Mouse (Mus musculus): ENCODE results near the gene Gpr108.

Gpr108 gene

GRCm38 (mm10) chr17:57267556-57268126 is 19.4 kb upstream of the Gpr108 start:
- no peak for DNase-seq

- DNase-seq = peak; percentile 94
These were observed 17.0 kb upstream of the Gpr108 start for GRCm38 (mm10) chr17:57264972-57265945.

- DNase-seq = no peak
These were observed 15.9 kb upstream of the Gpr108 start for GRCm38 (mm10) chr17:57264164-57264563.

DNA sequence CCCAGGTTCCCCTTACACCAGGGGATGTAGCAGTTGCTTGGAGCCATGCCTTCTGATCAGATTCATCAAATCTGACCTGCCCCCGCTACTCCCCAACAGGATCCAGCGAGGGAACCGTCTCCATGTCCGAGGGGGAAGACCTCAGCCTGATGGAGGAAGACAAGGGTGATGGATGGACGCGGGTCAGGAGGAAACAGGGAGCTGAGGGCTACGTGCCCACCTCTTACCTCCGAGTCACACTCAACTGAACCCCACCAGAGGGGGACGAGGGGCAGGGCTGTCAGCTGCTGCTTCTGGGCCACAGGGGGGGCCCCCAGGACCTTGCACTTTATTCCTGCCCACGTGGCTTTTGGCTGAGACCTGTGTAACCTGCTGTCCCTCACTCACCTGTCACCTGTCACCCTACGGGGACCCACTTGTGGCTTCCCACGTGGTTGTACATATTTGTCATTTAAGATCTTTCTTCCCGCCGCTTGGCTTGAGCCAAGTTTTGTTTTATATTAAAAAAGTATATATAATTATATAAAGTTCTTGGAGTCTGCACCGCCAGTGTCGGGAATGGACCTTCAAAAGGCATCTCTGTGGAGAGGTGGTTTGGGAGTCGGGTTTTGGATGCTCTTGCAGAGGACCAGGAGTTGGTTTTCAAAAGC is 14.8 kb upstream of the Gpr108 start:
- no peak for DNase-seq

DNA sequence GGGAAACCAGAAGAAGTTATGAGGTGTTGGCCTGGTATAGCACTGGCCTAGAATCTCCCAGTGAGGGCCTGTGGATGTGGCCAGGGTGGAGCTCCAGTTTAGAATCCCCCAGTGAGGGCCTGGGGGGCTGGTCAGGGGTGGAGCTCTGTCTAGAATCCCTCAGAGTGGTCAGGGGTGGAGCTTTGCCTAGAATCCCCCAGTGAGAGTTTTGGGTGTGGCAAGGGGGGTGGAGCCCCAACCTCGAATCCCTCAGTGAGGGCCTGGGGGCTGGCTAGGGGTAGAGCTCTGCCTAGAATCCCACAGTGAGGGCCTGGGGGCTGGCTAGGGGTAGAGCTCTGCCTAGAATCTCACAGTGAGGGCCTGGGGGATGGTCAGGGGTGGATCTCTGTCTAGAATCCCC is 13.6 kb upstream of the Gpr108 start:
- no peak for DNase-seq

DNA sequence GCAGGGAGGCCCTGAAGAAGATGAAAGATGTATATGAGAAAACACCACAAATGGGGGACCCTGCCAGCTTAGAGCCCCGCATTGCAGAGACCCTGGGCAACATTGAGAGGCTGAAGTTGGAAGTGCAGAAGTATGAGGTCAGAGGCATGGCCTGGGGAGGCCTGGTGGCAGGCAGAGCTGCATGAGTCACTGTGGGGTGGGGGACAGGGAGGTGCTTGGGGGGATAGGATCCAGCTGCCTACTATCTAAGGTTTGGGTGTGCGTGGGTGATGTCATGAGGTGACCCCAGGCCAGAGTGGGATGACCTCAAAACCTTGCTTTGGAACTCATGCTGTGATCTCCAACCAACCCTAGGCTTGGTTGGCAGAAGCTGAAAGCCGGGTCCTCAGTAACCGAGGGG is 13.0 kb upstream of the Gpr108 start:
- DNase-seq = no peak

GRCm38 (mm10) chr17:57260351-57260750 is 12.1 kb upstream of the Gpr108 start:
- DNase-seq = no peak

- no peak for DNase-seq
These were observed 11.5 kb upstream of the Gpr108 start for GRCm38 (mm10) chr17:57259742-57260141.

GRCm38 (mm10) chr17:57258191-57258590 is 9.9 kb upstream of the Gpr108 start:
- no peak for DNase-seq

DNA sequence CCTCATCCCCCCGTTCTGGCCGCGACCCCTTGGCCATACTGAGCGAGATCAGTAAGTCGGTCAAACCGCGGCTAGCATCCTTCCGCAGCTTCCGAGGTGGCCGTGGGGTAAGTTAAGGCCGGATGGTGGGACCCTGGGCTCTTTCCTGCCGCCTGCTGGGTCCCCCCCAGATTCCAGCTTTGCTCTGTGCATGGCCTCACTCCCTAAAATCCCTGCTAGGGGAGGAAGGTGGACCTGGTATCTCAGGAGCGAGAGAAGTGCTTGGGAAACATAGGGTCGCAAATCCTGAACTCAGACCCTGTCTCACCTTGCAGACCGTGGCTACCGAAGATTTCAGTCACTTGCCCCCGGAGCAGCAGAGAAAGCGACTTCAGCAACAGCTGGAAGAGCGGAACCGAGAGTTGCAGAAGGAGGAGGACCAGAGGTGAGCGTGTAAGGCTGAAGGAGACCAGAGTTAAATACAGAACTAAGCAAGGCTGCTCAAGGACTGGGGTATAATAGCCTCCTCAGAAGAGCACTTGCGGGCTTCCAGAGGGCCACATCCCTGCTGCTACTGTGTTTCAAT is 8.8 kb upstream of the Gpr108 start:
- DNase-seq = no peak

- DNase-seq = peak; percentile 44
These were observed 7.1 kb upstream of the Gpr108 start for GRCm38 (mm10) chr17:57255354-57255753.

GRCm38 (mm10) chr17:57253306-57253705 is 5.1 kb upstream of the Gpr108 start:
- no peak for DNase-seq

- DNase-seq = no peak
These were observed 3.2 kb upstream of the Gpr108 start for GRCm38 (mm10) chr17:57251431-57251830.

DNA sequence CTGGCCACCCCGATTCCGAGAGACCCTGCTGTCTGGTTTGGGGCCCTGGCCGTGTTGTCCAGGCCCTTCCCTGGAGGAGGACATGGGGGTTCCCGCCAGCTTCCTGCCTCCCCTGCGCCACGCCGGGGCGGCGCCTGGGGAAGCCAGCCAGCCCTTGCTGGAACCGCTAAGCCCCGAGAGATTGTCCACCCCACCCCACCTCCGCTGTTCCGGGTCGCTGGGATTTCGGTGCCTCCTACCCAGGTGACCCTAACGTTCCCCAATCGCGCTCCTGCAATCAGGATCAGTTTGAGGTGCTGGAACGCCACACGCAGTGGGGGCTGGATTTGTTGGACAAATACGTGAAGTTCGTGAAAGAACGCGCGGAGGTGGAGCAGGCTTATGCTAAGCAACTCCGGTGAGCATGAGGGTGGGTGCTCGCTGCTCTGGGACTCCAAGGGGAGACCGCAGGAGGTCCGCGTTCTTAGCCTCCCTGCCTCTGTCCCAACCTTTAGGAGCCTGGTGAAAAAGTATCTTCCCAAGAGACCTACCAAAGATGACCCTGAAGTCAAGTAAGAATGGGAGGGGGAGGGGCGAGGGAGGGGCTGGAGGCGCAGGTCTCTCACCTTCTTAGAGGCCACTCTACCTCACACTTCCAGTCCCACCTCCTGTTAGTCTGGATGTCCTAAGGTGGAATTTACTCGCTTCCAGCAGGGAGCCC is 2.4 kb upstream of the Gpr108 start:
- DNase-seq = peak; percentile 59

- DNase-seq = peak; percentile 98
These were observed 1.2 kb upstream of the Gpr108 start, which contains the start of gene Trip10 for GRCm38 (mm10) chr17:57249186-57250181. Gene Trip10 (plus strand): TSS chr17:57249455.

DNA sequence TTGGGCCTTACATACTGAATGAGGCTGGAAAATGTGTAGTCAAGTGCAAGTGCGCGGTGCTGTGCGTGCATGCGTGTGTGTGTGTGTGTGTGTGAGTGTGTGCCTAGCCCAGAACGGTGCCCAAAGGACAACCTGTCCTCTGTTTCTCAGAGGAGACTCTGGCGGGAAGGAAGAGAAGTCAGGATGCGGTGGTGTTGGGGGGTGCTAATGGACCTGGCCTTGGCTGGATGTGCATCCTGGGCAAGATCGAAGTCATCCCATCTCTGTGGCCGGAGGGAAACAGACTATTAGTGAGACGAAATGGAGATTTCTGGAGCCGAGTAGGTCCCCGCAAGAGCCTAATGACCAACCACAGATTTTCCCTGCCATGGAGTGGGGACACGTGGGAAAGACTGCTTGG is 525 bp upstream of the Gpr108 start:
- DNase-seq = peak; percentile 56

DNA sequence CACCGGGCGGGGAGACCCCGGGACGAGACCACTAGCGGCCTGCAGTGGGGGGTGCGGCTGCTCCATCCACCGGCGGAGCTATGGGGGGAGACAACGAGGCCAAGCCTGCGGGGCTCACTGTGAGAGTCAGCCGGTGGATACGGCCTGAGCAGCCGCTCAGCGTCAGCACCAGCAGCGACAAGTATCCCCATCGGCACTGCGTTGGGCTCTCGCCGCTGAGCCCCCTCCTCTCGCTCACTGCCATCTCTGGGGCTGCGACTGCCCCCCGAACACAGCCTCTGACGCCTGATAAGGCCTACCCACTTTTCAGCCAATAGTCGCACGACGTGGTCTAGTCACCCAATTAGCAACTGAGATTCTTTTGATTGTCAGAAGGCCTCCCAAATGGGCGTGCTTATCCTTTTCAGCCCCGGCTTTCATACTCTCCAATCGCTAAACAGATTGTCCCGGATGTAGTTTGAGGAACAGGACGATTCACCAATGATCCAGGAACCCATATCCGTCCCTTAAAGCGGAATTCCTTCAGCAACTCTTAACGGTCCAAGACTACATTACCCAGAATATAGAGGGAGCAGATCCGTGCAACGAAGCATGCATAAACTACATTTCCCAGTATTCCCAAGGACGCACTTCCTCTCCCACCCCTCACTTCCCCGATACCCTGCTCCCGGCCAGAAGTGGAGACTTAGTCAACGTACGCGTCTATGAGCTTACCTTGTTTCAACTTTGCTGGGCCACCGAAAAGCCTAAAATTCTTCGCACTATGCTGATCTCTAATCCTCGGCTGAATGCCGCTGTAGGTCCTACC is 649 bp downstream of the Gpr108 start:
- peak; percentile 99 for DNase-seq

DNA sequence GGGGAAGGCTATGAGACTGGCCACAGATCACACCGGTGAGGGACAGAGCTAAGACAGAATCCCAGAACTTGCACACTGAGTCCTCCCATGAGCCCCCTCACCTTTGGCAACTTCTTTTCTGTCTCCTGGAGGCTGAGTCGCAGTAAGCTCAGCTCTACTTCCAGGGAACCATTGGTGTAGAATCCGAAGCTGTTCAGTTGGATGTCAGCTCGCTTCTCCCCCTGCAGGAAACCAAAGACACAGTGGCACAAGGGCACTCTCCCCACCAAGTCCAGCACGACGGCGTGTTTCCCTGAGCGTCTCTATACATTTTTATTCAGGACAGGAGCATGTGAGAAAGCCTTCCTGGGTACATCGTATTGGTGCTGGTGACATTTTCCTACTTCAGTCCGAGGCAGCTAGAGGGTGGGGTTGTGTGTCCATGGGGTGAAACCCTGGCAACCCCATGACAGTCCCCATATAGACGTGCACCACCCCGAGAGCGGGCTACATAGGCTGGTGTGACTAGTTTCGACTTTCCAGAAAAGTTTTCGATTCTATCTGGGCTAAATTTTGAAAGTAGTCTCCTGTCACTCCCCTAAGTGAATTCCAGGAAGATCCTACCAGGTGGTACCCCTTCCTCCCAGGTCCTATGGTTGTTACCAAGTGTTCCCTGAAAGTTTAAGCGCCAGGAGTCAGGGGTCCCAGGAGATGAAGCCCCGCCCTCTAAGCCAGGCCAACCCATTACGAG is 1.4 kb downstream of the Gpr108 start:
- no peak for DNase-seq

GRCm38 (mm10) chr17:57245311-57245929 is 2.8 kb downstream of the Gpr108 start:
- no peak for DNase-seq

All from kidney, adult 9 months (tissue).